Mouse (Mus musculus) heart, embryonic 13.5 days (tissue): ENCODE measurements around the gene Agap2. TPM values are rescaled to one million over a fixed set of nuclear protein-coding genes. Genes with fewer than 3 reads are reported as not detected.

ENCODE experiments used
- ATAC-seq: fragments of 200-750 bp; cut with Nextera tagmentation; 2 replicates; pipeline ENCODE4 v1.8.0; 2017; ENCODE audit warnings: moderate TSS enrichment; ENCODE audit not compliant: insufficient number of reproducible peaks, low FRiP score, low TSS enrichment; ENCODE audit errors: extremely low read depth
- H3K27ac ChIP-seq: fragments of 300-500 bp; sonication (generic); replicated peaks from 2 replicates; pipeline ENCODE4 v1.5.1; 2015; ENCODE audit warnings: moderate library complexity, mild to moderate bottlenecking, inconsistent platforms
- H3K27me3 ChIP-seq: fragments of 300-500 bp; sonication (generic); replicated peaks from 2 replicates; pipeline ENCODE4 v1.6.1; 2015; ENCODE audit warnings: mild to moderate bottlenecking, inconsistent platforms
- H3K36me3 ChIP-seq: fragments of 300-500 bp; sonication (generic); 2 replicates; pipeline ENCODE4 v1.6.1; 2015; ENCODE audit warnings: mild to moderate bottlenecking, inconsistent platforms
- H3K4me1 ChIP-seq: fragments of 300-500 bp; sonication (generic); 2 replicates; pipeline ENCODE4 v1.6.1; 2015; ENCODE audit warnings: inconsistent platforms
- H3K4me2 ChIP-seq: fragments of 300-500 bp; sonication (generic); 2 replicates; pipeline ENCODE4 v1.6.1; 2015; ENCODE audit warnings: inconsistent platforms, mild to moderate bottlenecking, moderate library complexity
- H3K4me3 ChIP-seq: fragments of 300-500 bp; sonication (generic); 2 replicates; pipeline ENCODE4 v1.5.1; 2015; ENCODE audit warnings: moderate library complexity, mild to moderate bottlenecking, inconsistent platforms
- H3K9ac ChIP-seq: fragments of 300-500 bp; sonication (generic); 2 replicates; pipeline ENCODE4 v1.6.1; 2015; ENCODE audit warnings: inconsistent platforms, mild to moderate bottlenecking, moderate library complexity
- H3K9me3 ChIP-seq: fragments of 300-500 bp; sonication (generic); 2 replicates; pipeline ENCODE4 v1.6.1; 2016; ENCODE audit warnings: inconsistent platforms
- WGBS: fragments of 180-500 bp; shearing (Covaris S2); methylation state at CpG from one replicate; pipeline ENCODE4 v1.1.7; 2015; ENCODE audit warnings: mixed read lengths; 5-methylcytosine and 5-hydroxymethylcytosine counted together
- polyA plus RNA-seq: library from polyadenylated mRNA; unstranded; fragments of >200 nt; fragmentation: Nextera tagmentation; extraction: Ambion mirVana; gene quantifications from 2 replicates; pipeline ENCODE4 v1.2.1, GENCODE M21; 2015

The Agap2 gene
- polyA plus RNA-seq, 1 experiment from 2014 or later, result not detected

- peak within 1 kb of the TSS; percentile 32 for H3K4me3 ChIP-seq
- peaks cover 22% of the 10 kb centered on the region for H3K4me1 ChIP-seq
- WGBS, result 25% methylated on average over 5 of the region's 5 CpGs
- no peaks in the 10 kb centered on the region for H3K9me3 ChIP-seq
- ATAC-seq, result no peak
- peak within 1 kb of the TSS; percentile 51 for H3K4me2 ChIP-seq
- peak within 1 kb of the TSS; percentile 50; the same call in 1 of the 2 replicates for H3K9ac ChIP-seq
- H3K36me3 ChIP-seq, result peaks cover 28% of the 10 kb centered on the region
- no peak within 1 kb of the TSS for H3K27ac ChIP-seq
- H3K27me3 ChIP-seq, result peaks cover 65% of the 10 kb centered on the region
Measured at GRCm38 (mm10) chr10:127047954-127048353, 27.1 kb upstream of the Agap2 start, which contains the start of gene Cyp27b1. Cyp27b1 (plus strand) TSS chr10:127048250.

GRCm38 (mm10) chr10:127048608-127049394 lies 26.3 kb upstream of the Agap2 start:
- peak overlapping the region; percentile 50; the same call in 1 of the 2 replicates for H3K9ac ChIP-seq
- 5% methylated on average over 35 of the region's 35 CpGs for WGBS
- H3K4me2 ChIP-seq, result peak overlapping the region; percentile 51
- H3K36me3 ChIP-seq, result peaks cover 20% of the 10 kb centered on the region
- peak overlapping the region; percentile 32 for H3K4me3 ChIP-seq
- no peak for ATAC-seq
- H3K27ac ChIP-seq, result no peak overlapping the region
- H3K9me3 ChIP-seq, result no peaks in the 10 kb centered on the region
- H3K27me3 ChIP-seq, result peaks cover 73% of the 10 kb centered on the region
- peaks cover 21% of the 10 kb centered on the region for H3K4me1 ChIP-seq

DNA sequence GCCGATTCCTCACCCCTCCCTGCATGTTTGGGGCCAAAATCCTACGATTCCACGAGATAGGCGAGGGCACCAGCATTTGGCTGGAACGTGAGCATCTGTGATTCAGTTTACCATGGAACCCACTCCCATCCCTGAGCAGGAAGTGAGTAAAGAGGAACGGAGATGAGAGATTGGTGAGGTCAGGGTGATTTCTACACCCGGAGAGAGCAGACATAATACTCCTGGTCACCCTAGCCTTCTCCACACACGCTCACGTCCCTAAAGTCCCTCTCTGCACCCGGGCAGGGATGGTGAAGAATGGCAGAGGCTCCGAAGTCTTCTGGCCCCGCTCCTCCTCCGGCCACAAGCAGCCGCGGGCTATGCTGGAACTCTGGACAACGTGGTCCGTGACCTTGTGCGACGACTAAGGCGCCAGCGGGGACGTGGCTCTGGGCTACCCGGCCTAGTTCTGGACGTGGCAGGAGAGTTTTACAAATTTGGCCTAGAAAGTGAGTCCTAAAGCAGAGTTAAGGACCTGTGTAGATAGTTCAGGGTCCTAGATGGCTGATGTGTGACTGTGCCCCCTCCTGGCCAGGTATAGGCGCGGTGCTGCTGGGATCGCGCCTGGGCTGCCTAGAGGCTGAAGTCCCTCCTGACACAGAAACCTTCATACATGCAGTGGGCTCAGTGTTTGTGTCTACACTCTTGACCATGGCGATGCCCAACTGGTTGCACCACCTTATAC lies 25.5 kb upstream of the Agap2 start:
- peak overlapping the region; percentile 51 for H3K4me2 ChIP-seq
- H3K4me3 ChIP-seq, result peak overlapping the region; percentile 32
- H3K9ac ChIP-seq, result peak overlapping the region; percentile 50; the same call in 1 of the 2 replicates
- WGBS, result 3% methylated on average over 29 of the region's 29 CpGs
- H3K27me3 ChIP-seq, result peaks cover 80% of the 10 kb centered on the region
- H3K9me3 ChIP-seq, result no peaks in the 10 kb centered on the region
- ATAC-seq, result no peak
- H3K27ac ChIP-seq, result no peak overlapping the region
- peaks cover 21% of the 10 kb centered on the region for H3K4me1 ChIP-seq
- peaks cover 12% of the 10 kb centered on the region for H3K36me3 ChIP-seq

GRCm38 (mm10) chr10:127050119-127050474 lies 25.0 kb upstream of the Agap2 start:
- Histone ChIP-seq H3K27ac (no peak overlapping the region), H3K27me3 (peaks cover 81% of the 10 kb centered on the region), H3K36me3 (peaks cover 7% of the 10 kb centered on the region), H3K4me2 (no peak overlapping the region), H3K4me3 (peak overlapping the region; percentile 32; the same call in 1 of the 2 replicates), H3K9ac (no peak overlapping the region), H3K4me1 (peaks cover 21% of the 10 kb centered on the region), H3K9me3 (no peaks in the 10 kb centered on the region)
- ATAC-seq, result no peak
- 14% methylated on average over 10 of the region's 10 CpGs for WGBS

DNA sequence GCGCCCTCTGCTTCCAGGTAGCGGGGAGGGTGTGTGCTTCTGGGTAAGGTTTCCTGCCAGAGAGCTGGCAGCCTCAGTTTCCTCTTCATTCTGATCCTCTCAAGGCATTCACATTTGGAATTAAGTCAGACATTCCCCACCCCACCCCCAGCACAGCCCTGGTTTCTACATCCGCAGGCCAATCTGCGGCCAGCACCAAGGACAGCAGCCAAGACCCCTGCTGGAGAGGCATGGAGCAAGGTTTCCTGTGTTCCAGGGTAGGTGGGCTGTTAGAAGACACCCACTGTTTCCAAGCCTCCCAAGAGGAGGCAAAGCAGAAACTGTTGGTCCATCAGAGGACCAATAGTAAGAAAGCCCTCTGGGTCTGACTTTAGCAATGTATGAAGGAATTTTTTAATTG lies 20.4 kb upstream of the Agap2 start:
- no peak for ATAC-seq
- WGBS, result 44% methylated on average over 4 of the region's 4 CpGs
- peaks cover 91% of the 10 kb centered on the region for H3K27me3 ChIP-seq

GRCm38 (mm10) chr10:127055406-127055805 lies 19.7 kb upstream of the Agap2 start:
- H3K36me3 ChIP-seq, result peaks cover 8% of the 10 kb centered on the region
- no peak overlapping the region for H3K4me2 ChIP-seq
- 76% methylated on average over 8 of the region's 8 CpGs for WGBS
- H3K9me3 ChIP-seq, result no peaks in the 10 kb centered on the region
- no peak overlapping the region for H3K4me3 ChIP-seq
- H3K27ac ChIP-seq, result no peak overlapping the region
- peaks cover 91% of the 10 kb centered on the region for H3K27me3 ChIP-seq
- H3K9ac ChIP-seq, result no peak overlapping the region
- peaks cover 25% of the 10 kb centered on the region for H3K4me1 ChIP-seq
- no peak for ATAC-seq

More for the DNA sequence above, 20.4 kb upstream of the Agap2 start:
- Histone ChIP-seq H3K4me3 (no peak overlapping the region), H3K36me3 (peaks cover 8% of the 10 kb centered on the region), H3K4me2 (no peak overlapping the region), H3K27ac (no peak overlapping the region), H3K9me3 (no peaks in the 10 kb centered on the region), H3K9ac (no peak overlapping the region), H3K4me1 (peaks cover 25% of the 10 kb centered on the region)

DNA sequence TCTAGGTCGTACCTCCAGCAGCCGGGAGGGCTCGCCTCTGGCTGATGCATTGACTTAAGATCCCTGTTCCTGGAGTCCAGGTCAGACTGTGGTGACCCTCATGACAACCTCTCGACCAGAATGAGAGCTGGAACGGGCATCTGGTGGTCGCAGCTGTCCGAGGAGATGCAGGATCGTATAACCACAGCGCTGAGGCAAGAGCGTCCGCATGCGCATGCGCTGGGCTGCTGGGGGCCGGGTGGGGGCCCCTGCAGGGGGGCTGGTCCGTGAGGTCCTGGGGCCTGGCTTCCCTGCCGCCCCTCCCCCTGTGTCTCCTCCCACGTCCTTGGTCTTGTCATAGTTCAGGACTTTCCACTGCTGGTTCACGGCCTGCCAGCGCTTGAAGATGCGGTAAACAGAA lies 18.6 kb upstream of the Agap2 start:
- H3K9ac ChIP-seq, result no peak overlapping the region
- no peak overlapping the region for H3K27ac ChIP-seq
- H3K4me2 ChIP-seq, result no peak overlapping the region
- H3K36me3 ChIP-seq, result peaks cover 8% of the 10 kb centered on the region
- no peaks in the 10 kb centered on the region for H3K9me3 ChIP-seq
- 76% methylated on average over 20 of the region's 20 CpGs for WGBS
- peaks cover 22% of the 10 kb centered on the region for H3K4me1 ChIP-seq
- no peak for ATAC-seq
- H3K27me3 ChIP-seq, result peaks cover 91% of the 10 kb centered on the region
- no peak overlapping the region for H3K4me3 ChIP-seq

GRCm38 (mm10) chr10:127058161-127058560 lies 16.9 kb upstream of the Agap2 start:
- Histone ChIP-seq H3K9me3 (no peaks in the 10 kb centered on the region), H3K36me3 (peaks cover 8% of the 10 kb centered on the region), H3K4me1 (peaks cover 29% of the 10 kb centered on the region), H3K4me3 (peak overlapping the region; percentile 78), H3K4me2 (peak overlapping the region; percentile 98), H3K27ac (no peak overlapping the region), H3K27me3 (peaks cover 86% of the 10 kb centered on the region), H3K9ac (peak overlapping the region; percentile 28; the same call in 1 of the 2 replicates)
- ATAC-seq, result no peak
- WGBS, result 2% methylated on average over 9 of the region's 9 CpGs

DNA sequence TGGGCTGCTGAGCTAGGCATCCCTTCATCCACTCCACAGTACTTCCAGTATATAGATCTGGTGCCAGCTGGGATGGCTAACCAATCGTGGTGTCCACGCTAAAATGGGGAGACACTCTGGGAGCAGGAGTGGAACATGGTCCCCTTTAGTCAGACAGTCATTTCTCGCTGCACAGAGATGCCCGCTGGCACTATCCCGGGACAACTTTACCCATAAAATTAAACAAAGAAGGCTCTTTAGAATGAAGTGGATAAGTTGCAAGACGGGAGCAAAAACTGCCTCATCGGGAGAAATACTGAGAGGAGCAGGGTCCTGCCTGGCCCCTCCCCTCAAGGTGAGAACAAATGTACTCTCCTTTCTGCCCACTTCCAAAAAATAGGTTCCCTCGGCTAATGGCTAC lies 16.4 kb upstream of the Agap2 start:
- Histone ChIP-seq H3K36me3 (peaks cover 8% of the 10 kb centered on the region), H3K9ac (peak overlapping the region; percentile 86), H3K27me3 (peaks cover 80% of the 10 kb centered on the region), H3K4me2 (peak overlapping the region; percentile 98), H3K4me1 (peaks cover 29% of the 10 kb centered on the region), H3K27ac (no peak overlapping the region), H3K9me3 (no peaks in the 10 kb centered on the region), H3K4me3 (peak overlapping the region; percentile 78)
- WGBS, result 10% methylated on average over 8 of the region's 8 CpGs
- no peak for ATAC-seq

GRCm38 (mm10) chr10:127059174-127059967 lies 15.7 kb upstream of the Agap2 start:
- peaks cover 30% of the 10 kb centered on the region for H3K4me1 ChIP-seq
- H3K27ac ChIP-seq, result no peak overlapping the region; the same call in 1 of the 2 replicates
- H3K4me3 ChIP-seq, result peak overlapping the region; percentile 78
- H3K9me3 ChIP-seq, result no peaks in the 10 kb centered on the region
- H3K4me2 ChIP-seq, result peak overlapping the region; percentile 98
- 2% methylated on average over 55 of the region's 92 CpGs for WGBS
- peaks cover 8% of the 10 kb centered on the region for H3K36me3 ChIP-seq
- peaks cover 74% of the 10 kb centered on the region for H3K27me3 ChIP-seq
- peak overlapping the region; percentile 86 for H3K9ac ChIP-seq
- ATAC-seq, result no peak
